ENCODE assay signal across 8 mouse cellular contexts in genomic region chr6:58610760-58611654, GRCm38 (mm10). TPM values are rescaled to one million over a fixed set of nuclear protein-coding genes. Genes with fewer than 3 reads are reported as not detected.
DNase-seq lines count a peak whose midpoint lies in the region; ATAC-seq and TF ChIP-seq lines count a peak whose summit lies in the region.

No protein-coding gene starts in this region.

- no peak overlapping the region for H3K27ac ChIP-seq in heart, embryonic 12.5 days (ENCODE audit: poor library complexity, severe bottlenecking)
- no peak overlapping the region for H3K27ac ChIP-seq in forebrain, postnatal 0 days (ENCODE audit: low read depth, low read length)
- no peak overlapping the region for H3K27ac ChIP-seq in liver, embryonic 15.5 days (replicated peaks)

- TF ChIP-seq CTCF in forebrain, postnatal 0 days (IDR thresholded peaks at IDR 0.05; ENCODE audit: low read depth): no peak

- H3K36me3 ChIP-seq in heart, embryonic 12.5 days: no peaks in the 10 kb centered on the region
- H3K36me3 ChIP-seq in forebrain, postnatal 0 days (ENCODE audit: insufficient read depth): no peaks in the 10 kb centered on the region
- H3K36me3 ChIP-seq in liver, embryonic 15.5 days (replicated peaks): no peaks in the 10 kb centered on the region

- no peak overlapping the region for H3K9ac ChIP-seq in heart, embryonic 12.5 days
- no peak overlapping the region for H3K9ac ChIP-seq in forebrain, postnatal 0 days
- no peak overlapping the region for H3K9ac ChIP-seq in liver, embryonic 15.5 days

- 61% methylated on average over 4 of the region's 4 CpGs for WGBS in heart, embryonic 12.5 days
- WGBS in forebrain, postnatal 0 days: 71% methylated on average over 4 of the region's 4 CpGs
- WGBS in liver, embryonic 15.5 days (ENCODE audit: insufficient replicate concordance): 51% methylated on average over 4 of the region's 4 CpGs

- no peak overlapping the region for H3K4me2 ChIP-seq in heart, embryonic 12.5 days
- no peak overlapping the region for H3K4me2 ChIP-seq in forebrain, postnatal 0 days (ENCODE audit: low read depth)
- no peak overlapping the region for H3K4me2 ChIP-seq in liver, embryonic 15.5 days

- no peak overlapping the region for H3K4me3 ChIP-seq in heart, embryonic 12.5 days
- no peak overlapping the region for H3K4me3 ChIP-seq in forebrain, postnatal 0 days (ENCODE audit: low read depth, low read length)
- no peak overlapping the region for H3K4me3 ChIP-seq in liver, embryonic 15.5 days (replicated peaks)

- H3K27me3 ChIP-seq in heart, embryonic 12.5 days (replicated peaks): no peaks in the 10 kb centered on the region
- H3K27me3 ChIP-seq in forebrain, postnatal 0 days (ENCODE audit: insufficient read depth, low read length): no peaks in the 10 kb centered on the region
- H3K27me3 ChIP-seq in liver, embryonic 15.5 days: no peaks in the 10 kb centered on the region

- no peaks in the 10 kb centered on the region for H3K4me1 ChIP-seq in heart, embryonic 12.5 days (replicated peaks)
- H3K4me1 ChIP-seq in forebrain, postnatal 0 days (ENCODE audit: insufficient read depth): no peaks in the 10 kb centered on the region
- peaks cover 14% of the 10 kb centered on the region for H3K4me1 ChIP-seq in liver, embryonic 15.5 days (replicated peaks)

- ATAC-seq in heart, embryonic 12.5 days (ENCODE audit: insufficient number of reproducible peaks, low FRiP score): peak; percentile 84
- ATAC-seq in forebrain, postnatal 0 days: peak; percentile 67; the same call in 1 of the 2 replicates
- peak; percentile 35; the same call in 1 of the 2 replicates for ATAC-seq in liver, embryonic 15.5 days (ENCODE audit: insufficient read depth)

- intact Hi-C loops in heart, postnatal 14 days (cut with DNase I): no loop called here

- H3K9me3 ChIP-seq in heart, embryonic 12.5 days (replicated peaks): peaks cover 5% of the 10 kb centered on the region
- H3K9me3 ChIP-seq in forebrain, postnatal 0 days (ENCODE audit: low read length): 0 out of 2 replicates have a peak, but pooled peaks cover 4% of the 10 kb centered on the region
- H3K9me3 ChIP-seq in liver, embryonic 15.5 days (replicated peaks): no peaks in the 10 kb centered on the region

- no peak for DNase-seq in heart, postnatal 14 days
- peak; percentile 12 for DNase-seq in MN1 (ENCODE audit: low spot score)
- DNase-seq in forebrain, postnatal 0 days: no peak
- no peak for DNase-seq in cerebellum, postnatal 25 days
- DNase-seq in urinary bladder, postnatal 14 days (ENCODE audit: low spot score): no peak
- no peak for DNase-seq in left cerebral cortex, adult 8-10 months (ENCODE audit: low spot score in 2 of 2)

RNA-seq across cellular contexts. Expression of gene Abcg2, which starts 26.7 kb away (rescaled TPM):
- polyA plus RNA-seq in heart, embryonic 12.5 days (2016; fragmentation: Nextera tagmentation; extraction: Ambion mirVana): 60.1 and 62.0 TPM in 2 replicates
- 10 to 100 TPM; 33.9 to 34.1 TPM for total RNA-seq in heart, postnatal 14 days (2021)
- total RNA-seq in forebrain, postnatal 0 days (2014; rRNA removed): 29.0 and 38.2 TPM in 2 replicates
- polyA plus RNA-seq in forebrain, postnatal 0 days (2015; fragmentation: Nextera tagmentation; extraction: Ambion mirVana): 25.2 and 27.4 TPM in 2 replicates
- 184 and 187 TPM in 2 replicates for polyA plus RNA-seq in liver, embryonic 15.5 days (2015; fragmentation: Nextera tagmentation; extraction: Ambion mirVana)
- 10 to 100 TPM; 18.3 to 27.8 (median 23.4) TPM for total RNA-seq in left cerebral cortex, adult 8-10 months (2022)
